Comparison of ENCODE assay signal across 8 mouse cellular contexts in the genomic region with DNA sequence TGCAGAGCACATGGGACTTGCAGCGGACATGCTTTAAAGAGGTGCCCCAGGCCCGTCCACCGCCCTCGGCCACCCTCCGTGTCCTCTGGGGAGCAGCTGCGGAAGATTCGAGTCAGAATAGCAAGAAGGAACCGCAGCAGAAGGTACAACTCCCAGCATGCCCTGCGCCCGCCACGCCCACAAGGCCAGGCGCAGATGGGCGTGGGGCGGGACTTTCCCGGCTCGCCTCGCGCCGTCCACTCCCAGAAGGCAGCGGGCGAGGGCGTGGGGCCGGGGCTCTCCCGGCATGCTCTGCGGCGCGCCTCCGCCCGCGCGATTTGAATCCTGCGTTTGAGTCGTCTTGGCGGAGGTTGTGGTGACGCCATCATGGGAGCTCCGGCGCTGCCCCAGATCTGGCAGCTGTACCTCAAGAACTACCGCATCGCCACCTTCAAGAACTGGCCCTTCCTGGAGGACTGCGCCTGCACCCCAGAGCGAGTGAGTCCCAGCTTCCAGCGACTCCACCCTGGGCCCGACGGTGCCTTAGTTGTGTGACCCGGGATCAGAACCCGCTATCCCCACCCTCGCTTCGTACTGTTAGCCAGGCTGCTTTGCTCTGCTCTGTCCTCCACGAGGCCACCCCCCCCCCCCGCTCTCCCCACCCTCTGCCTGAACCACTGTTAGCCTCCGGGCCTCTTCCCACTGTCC. TPM values are rescaled to one million over a fixed set of nuclear protein-coding genes. Genes with fewer than 3 reads are reported as not detected.
DNase-seq lines count a peak whose midpoint lies in the region; ATAC-seq and TF ChIP-seq lines count a peak whose summit lies in the region.

A gene (plus strand): TSS at position 267 of the 687 bp plus-strand sequence.

- peaks cover 36% of the 10 kb centered on the region for H3K36me3 ChIP-seq in G1E (replicated peaks)
- H3K36me3 ChIP-seq in forebrain, embryonic 15.5 days, result peaks cover 5% of the 10 kb centered on the region; the same call in 1 of the 2 replicates
- H3K36me3 ChIP-seq in neural tube, embryonic 14.5 days (ENCODE audit: control insufficient read depth, insufficient read depth, low read length), result no peaks in the 10 kb centered on the region
- peaks cover 5% of the 10 kb centered on the region for H3K36me3 ChIP-seq in testis, adult 2 months (ENCODE audit: control insufficient read depth, insufficient read depth, low read length)

- under 1% methylated on average over 51 of the region's 51 CpGs for WGBS in forebrain, embryonic 15.5 days
- WGBS in neural tube, embryonic 14.5 days, result under 1% methylated on average over 45 of the region's 51 CpGs

- peak; percentile 92 for DNase-seq in G1E (ENCODE audit: low spot score)
- peak; percentile 95 for DNase-seq in cerebellum, adult 11-12 months
- peak; percentile 91 for DNase-seq in heart, postnatal 25 days (ENCODE audit: low spot score)
- peak; percentile 93 to 97 for DNase-seq in layer of hippocampus, adult 18-20 months (ENCODE audit: low spot score in 2 of 2)
- peak; percentile 95 to 96 for DNase-seq in lung, adult 18-20 months

- H3K9ac ChIP-seq in forebrain, embryonic 15.5 days (replicated peaks), result peak within 1 kb of the TSS; percentile 91
- peak within 1 kb of the TSS; percentile 76 for H3K9ac ChIP-seq in neural tube, embryonic 14.5 days (replicated peaks; ENCODE audit: low read depth, low read length)

- TF ChIP-seq CTCF in G1E (IDR thresholded peaks at IDR 0.05; ENCODE audit: low read depth, low read length), result no peak
- TF ChIP-seq CTCF in testis, adult 2 months (IDR thresholded peaks at IDR 0.05; ENCODE audit: control insufficient read depth, insufficient read depth, insufficient replicate concordance, low read depth, low read length), result no peak

- no peaks in the 10 kb centered on the region for H3K9me3 ChIP-seq in G1E (replicated peaks)
- no peaks in the 10 kb centered on the region for H3K9me3 ChIP-seq in forebrain, embryonic 15.5 days
- H3K9me3 ChIP-seq in neural tube, embryonic 14.5 days (ENCODE audit: control insufficient read depth, low read length), result no peaks in the 10 kb centered on the region

- intact Hi-C loops in heart, postnatal 25 days (cut with DNase I), result no loop called here

- peak; percentile 92 for TF ChIP-seq POLR2A in testis, adult 2 months (IDR thresholded peaks at IDR 0.05; ENCODE audit: control insufficient read depth, low read depth, low read length)

- peak within 1 kb of the TSS; percentile 96 for H3K4me3 ChIP-seq in G1E (ENCODE audit: low read depth, low read length)
- H3K4me3 ChIP-seq in forebrain, embryonic 15.5 days, result peak within 1 kb of the TSS; percentile 72
- H3K4me3 ChIP-seq in neural tube, embryonic 14.5 days (ENCODE audit: low read depth, low read length), result peak within 1 kb of the TSS; percentile 48
- peak within 1 kb of the TSS; percentile 99 for H3K4me3 ChIP-seq in testis, adult 2 months (ENCODE audit: control insufficient read depth, low read depth, low read length)

- peak; percentile 71 for ATAC-seq in G1E (ENCODE audit: extremely low read depth, insufficient number of reproducible peaks, low FRiP score, poor library complexity, severe bottlenecking)
- ATAC-seq in forebrain, embryonic 15.5 days (replicated peaks), result peak; percentile 95
- peak; percentile 93 for ATAC-seq in neural tube, embryonic 14.5 days (ENCODE audit: low read depth)

- peaks cover 40% of the 10 kb centered on the region for H3K4me1 ChIP-seq in G1E (ENCODE audit: insufficient read depth, low read depth, low read length)
- H3K4me1 ChIP-seq in forebrain, embryonic 15.5 days, result peaks cover 28% of the 10 kb centered on the region
- H3K4me1 ChIP-seq in neural tube, embryonic 14.5 days (ENCODE audit: control insufficient read depth, insufficient read depth, low read length), result peaks cover 11% of the 10 kb centered on the region
- H3K4me1 ChIP-seq in testis, adult 2 months (ENCODE audit: control insufficient read depth, insufficient read depth, low read length), result peaks cover 14% of the 10 kb centered on the region

- H3K27ac ChIP-seq in forebrain, embryonic 15.5 days (replicated peaks), result peak within 1 kb of the TSS; percentile 99
- H3K27ac ChIP-seq in neural tube, embryonic 14.5 days (ENCODE audit: low read depth, low read length), result peak within 1 kb of the TSS; percentile 95
- peak within 1 kb of the TSS; percentile 92 for H3K27ac ChIP-seq in testis, adult 2 months (ENCODE audit: control insufficient read depth, insufficient read depth, low read depth, low read length)

- peak within 1 kb of the TSS; percentile 82 for H3K4me2 ChIP-seq in forebrain, embryonic 15.5 days (replicated peaks)
- H3K4me2 ChIP-seq in neural tube, embryonic 14.5 days (ENCODE audit: low read depth, low read length), result peak within 1 kb of the TSS; percentile 83

- H3K27me3 ChIP-seq in G1E (ENCODE audit: insufficient read depth, low read length), result no peaks in the 10 kb centered on the region
- no peaks in the 10 kb centered on the region for H3K27me3 ChIP-seq in forebrain, embryonic 15.5 days
- H3K27me3 ChIP-seq in neural tube, embryonic 14.5 days (ENCODE audit: control insufficient read depth, insufficient read depth, low read length), result no peaks in the 10 kb centered on the region
- H3K27me3 ChIP-seq in testis, adult 2 months (ENCODE audit: control insufficient read depth, insufficient read depth, low read length), result no peaks in the 10 kb centered on the region

RNA-seq across cellular contexts. Expression of the gene that starts here (rescaled TPM):
- total RNA-seq in G1E (2014; fragmentation: Nextera tagmentation) (82.6 and 131 TPM in 2 replicates), G1E (2017) (228 and 241 TPM in 2 replicates)
- 149 and 184 TPM in 2 replicates for polyA plus RNA-seq in G1E (2012)
- polyA plus RNA-seq in forebrain, embryonic 15.5 days (2015; fragmentation: Nextera tagmentation; extraction: Ambion mirVana), result 97.5 and 106 TPM in 2 replicates
- total RNA-seq in heart, postnatal 25 days (2021), result 1 to 10 TPM in 1 of 2 experiments, under 1 TPM in 1; 0.73 to 1.3 TPM
- total RNA-seq in layer of hippocampus, adult 18-20 months (2021), result 1 to 10 TPM in 1 of 2 experiments, under 1 TPM in 1; 0.82 to 1.1 TPM
- 14.9 and 26.1 TPM in 2 replicates for polyA plus RNA-seq in neural tube, embryonic 14.5 days (2014; fragmentation: Nextera tagmentation; extraction: Ambion mirVana)
- polyA plus RNA-seq in testis, adult 2 months (2012; rRNA removed), result 46.1 and 46.3 TPM in 2 replicates

Comparison
In these comparisons a context has a peak if more than half of its experiments do, and no peak if none do; other contexts are left out.
1. Peak in every context shown above with its lines: DNase-seq, ATAC-seq, H3K4me3 ChIP-seq and H3K27ac ChIP-seq.
2. RNA of the gene that starts here (total RNA-seq): 82.6 to 241 TPM in G1E; 0.73 to 1.3 TPM in heart, postnatal 25 days and 0.82 to 1.1 TPM in layer of hippocampus, adult 18-20 months; every median in the first group is over 10 times any median in the second.
3. H3K4me3 ChIP-seq: peak in every context shown above with its lines; median percentile 99 in testis, adult 2 months; 96 in G1E; 72 in forebrain, embryonic 15.5 days; 48 in neural tube, embryonic 14.5 days.